Mouse (Mus musculus) forebrain, embryonic 10.5 days (tissue): Measurements from ENCODE around the gene Btd. TPM values are rescaled to one million over a fixed set of nuclear protein-coding genes. Genes with fewer than 3 reads are reported as not detected.
"Not testable (repeated sequence)": the region's sequence is repeated elsewhere in the genome, so short reads cannot be mapped to it uniquely, and the experiment has no call there.

Experiments used
- DNase-seq: peaks from one replicate; pipeline ENCODE4 v3.0.0-alpha.2; 2017; ENCODE audit warnings: low spot score; ENCODE audit errors: extremely low spot score
- H3K27ac ChIP-seq: fragments of 300-500 bp; sonication (generic); 2 replicates; pipeline ENCODE4 v1.5.1; 2016; ENCODE audit warnings: mild to moderate bottlenecking
- H3K27me3 ChIP-seq: fragments of 300-500 bp; sonication (generic); 2 replicates; pipeline ENCODE4 v1.6.1; 2016; ENCODE audit warnings: mild to moderate bottlenecking; ENCODE audit not compliant: poor library complexity, severe bottlenecking
- H3K36me3 ChIP-seq: fragments of 300-500 bp; sonication (generic); replicated peaks from 2 replicates; pipeline ENCODE4 v1.6.1; 2016; ENCODE audit warnings: mild to moderate bottlenecking, moderate library complexity
- H3K4me1 ChIP-seq: fragments of 300-500 bp; sonication (generic); 2 replicates; pipeline ENCODE4 v1.6.1; 2016
- H3K4me3 ChIP-seq: fragments of 300-500 bp; sonication (generic); 2 replicates; pipeline ENCODE4 v1.5.1; 2016; ENCODE audit warnings: mild to moderate bottlenecking, moderate library complexity
- H3K9me3 ChIP-seq: fragments of 300-500 bp; sonication (generic); 2 replicates; pipeline ENCODE4 v1.6.1; 2016; ENCODE audit warnings: mild to moderate bottlenecking, moderate library complexity
- WGBS: fragments of 180-500 bp; shearing (Covaris S2); methylation state at CpG from one replicate; pipeline ENCODE4 v1.1.7; 2016; 5-methylcytosine and 5-hydroxymethylcytosine counted together
- polyA plus RNA-seq: library from polyadenylated mRNA; unstranded; fragments of >200 nt; fragmentation: Nextera tagmentation; extraction: Ambion mirVana; gene quantifications from 2 replicates; pipeline ENCODE4 v1.2.1, GENCODE M21; 2016

Gene Btd
- polyA plus RNA-seq: 11.8 and 13.0 TPM in 2 replicates

DNA sequence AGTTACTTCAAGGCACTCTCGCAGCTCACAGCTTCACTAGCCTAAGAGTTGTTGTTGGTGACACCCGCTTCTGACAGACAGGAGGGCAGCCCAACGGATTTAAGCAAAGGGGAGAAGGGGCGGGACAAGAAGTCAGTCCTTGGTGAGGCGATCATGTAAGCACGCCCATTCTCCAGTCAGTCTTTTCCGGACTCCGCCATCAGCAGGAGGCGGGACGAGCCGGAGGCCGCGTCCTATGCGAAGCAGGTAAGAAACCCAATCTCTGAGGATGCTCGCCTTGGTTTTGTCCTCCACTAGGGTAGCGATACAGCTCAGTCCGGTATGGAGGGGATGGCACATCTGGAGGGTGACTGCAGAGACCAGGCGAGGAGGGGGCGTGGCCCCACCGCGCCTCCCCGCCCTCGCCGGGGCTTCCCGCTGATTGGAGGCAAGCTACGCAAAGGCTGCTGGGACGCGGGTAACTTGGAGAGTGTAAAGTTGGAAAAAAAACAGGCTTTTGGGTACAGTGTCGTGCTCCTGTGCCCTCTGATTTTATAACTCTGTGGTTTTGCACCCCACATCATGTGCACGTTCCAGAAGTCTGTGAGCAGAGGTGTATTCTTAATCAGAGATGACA lies at the start of gene Btd, which contains the start of gene Hacl1:
Gene Btd, plus strand, starts transcription at position 139 of the 616 bp plus-strand sequence.
Gene Hacl1, minus strand, starts transcription at position 397 of the 616 bp plus-strand sequence.
- H3K27me3 ChIP-seq: no peaks in the 10 kb centered on the region
- under 1% methylated on average over 30 of the region's 30 CpGs for WGBS
- peak within 1 kb of the TSS; percentile 90 for H3K27ac ChIP-seq
- H3K36me3 ChIP-seq: no peaks in the 10 kb centered on the region
- peak; percentile 88 for DNase-seq
- peaks cover 17% of the 10 kb centered on the region for H3K4me1 ChIP-seq
- H3K4me3 ChIP-seq: peak within 1 kb of the TSS; percentile 77
- H3K9me3 ChIP-seq: no peaks in the 10 kb centered on the region

DNA sequence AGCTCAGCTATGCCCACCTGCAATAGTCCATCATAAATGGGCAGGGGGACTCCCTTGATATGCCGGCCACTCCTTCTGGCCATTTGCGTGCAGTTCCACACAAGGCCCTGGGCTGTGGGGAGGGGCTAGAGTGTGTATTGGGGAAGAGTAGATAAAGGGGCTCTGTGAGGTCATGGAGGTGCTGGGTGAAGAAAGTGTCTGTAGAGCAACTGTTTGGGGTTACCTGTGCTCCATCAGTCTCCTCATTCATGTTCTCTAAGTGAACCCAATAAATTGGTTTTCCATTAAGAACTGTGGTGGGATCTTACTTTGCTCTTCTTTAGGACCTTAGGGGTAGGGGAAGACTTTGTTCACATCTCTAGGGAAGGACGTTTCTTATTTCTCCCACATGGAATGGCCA lies 49.6 kb upstream of the Btd start, which contains the start of gene Colq:
Gene Colq, minus strand, starts transcription at position 101 of the 400 bp plus-strand sequence.
- Histone ChIP-seq H3K9me3 (no peaks in the 10 kb centered on the region), H3K27ac (no peak within 1 kb of the TSS), H3K4me3 (no peak within 1 kb of the TSS), H3K27me3 (no peaks in the 10 kb centered on the region), H3K36me3 (no peaks in the 10 kb centered on the region), H3K4me1 (no peaks in the 10 kb centered on the region)
- no peak for DNase-seq
- 90% methylated on average over 3 of the region's 3 CpGs for WGBS

DNA sequence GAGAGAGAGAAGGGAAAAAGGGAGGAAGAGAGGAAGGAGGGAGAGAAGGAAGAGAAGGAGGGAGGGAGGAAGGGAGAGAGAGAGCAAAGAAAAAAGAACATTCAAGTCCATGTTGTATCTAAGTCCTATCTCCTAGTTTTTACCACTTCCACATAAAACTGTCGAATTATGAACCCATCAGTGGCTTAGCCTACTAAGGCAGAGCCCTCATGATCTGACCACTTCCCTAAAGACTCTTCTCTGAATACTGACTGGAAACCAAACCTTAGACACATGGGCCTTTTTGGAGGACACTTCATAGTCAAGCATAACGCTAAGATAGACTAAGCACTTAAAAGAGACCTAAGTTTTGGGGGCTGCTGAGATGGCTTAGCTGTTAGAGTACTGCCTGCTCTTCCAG lies 47.8 kb upstream of the Btd start:
- 85% methylated on average over 2 of the region's 2 CpGs for WGBS
- H3K4me3 ChIP-seq: no peak overlapping the region

DNA sequence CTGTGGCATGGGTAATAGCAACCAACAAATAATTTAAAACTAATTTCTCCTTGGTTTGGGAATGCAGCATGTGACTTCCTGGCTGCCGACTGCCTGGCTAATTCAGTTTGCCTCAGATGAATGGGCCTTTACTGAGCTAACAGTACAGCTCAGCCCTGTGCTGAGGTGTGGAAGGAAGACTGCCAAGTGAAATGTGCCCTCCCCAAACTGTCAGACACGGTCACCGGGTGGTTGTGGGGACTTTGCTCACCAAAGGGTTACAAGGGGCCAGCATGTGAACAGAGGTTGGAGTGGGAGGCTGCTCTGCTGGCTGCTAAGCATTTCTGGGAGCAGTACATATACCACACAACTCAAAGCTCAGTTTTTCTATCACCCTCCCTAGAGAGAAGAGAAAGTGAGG lies 46.1 kb upstream of the Btd start:
- Histone ChIP-seq H3K4me1 (no peaks in the 10 kb centered on the region), H3K36me3 (no peaks in the 10 kb centered on the region), H3K27ac (no peak overlapping the region), H3K27me3 (no peaks in the 10 kb centered on the region), H3K4me3 (no peak overlapping the region), H3K9me3 (no peaks in the 10 kb centered on the region)
- DNase-seq: no peak
- 84% methylated on average over 3 of the region's 3 CpGs for WGBS

More for the DNA sequence above, 47.8 kb upstream of the Btd start:
- Histone ChIP-seq H3K9me3 (no peaks in the 10 kb centered on the region), H3K27ac (no peak overlapping the region), H3K27me3 (no peaks in the 10 kb centered on the region), H3K4me1 (no peaks in the 10 kb centered on the region), H3K36me3 (no peaks in the 10 kb centered on the region)
- no peak for DNase-seq

DNA sequence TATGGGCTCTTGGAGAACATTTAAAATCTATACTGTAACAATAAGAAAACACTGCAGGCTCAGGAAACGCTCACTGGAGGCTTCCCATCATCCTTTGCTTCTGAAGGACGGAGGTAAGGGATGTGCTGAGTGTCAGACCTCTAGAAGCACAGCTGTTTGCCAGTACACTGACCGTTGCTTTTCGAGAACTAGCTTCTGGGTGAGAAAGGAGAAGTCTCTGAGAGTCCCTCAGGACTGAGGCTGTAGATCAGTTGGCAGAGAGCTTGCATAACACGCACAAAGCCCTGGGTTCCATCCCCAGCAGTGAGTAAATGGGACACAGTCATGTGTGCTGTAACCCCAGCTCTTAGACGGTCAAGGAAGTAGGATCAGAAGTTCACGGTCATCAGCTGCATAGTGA lies 44.4 kb upstream of the Btd start:
- Histone ChIP-seq H3K9me3 (no peaks in the 10 kb centered on the region), H3K27me3 (no peaks in the 10 kb centered on the region), H3K4me3 (no peak overlapping the region), H3K4me1 (no peaks in the 10 kb centered on the region), H3K36me3 (no peaks in the 10 kb centered on the region), H3K27ac (no peak overlapping the region)
- no peak for DNase-seq
- 86% methylated on average over 7 of the region's 7 CpGs for WGBS

DNA sequence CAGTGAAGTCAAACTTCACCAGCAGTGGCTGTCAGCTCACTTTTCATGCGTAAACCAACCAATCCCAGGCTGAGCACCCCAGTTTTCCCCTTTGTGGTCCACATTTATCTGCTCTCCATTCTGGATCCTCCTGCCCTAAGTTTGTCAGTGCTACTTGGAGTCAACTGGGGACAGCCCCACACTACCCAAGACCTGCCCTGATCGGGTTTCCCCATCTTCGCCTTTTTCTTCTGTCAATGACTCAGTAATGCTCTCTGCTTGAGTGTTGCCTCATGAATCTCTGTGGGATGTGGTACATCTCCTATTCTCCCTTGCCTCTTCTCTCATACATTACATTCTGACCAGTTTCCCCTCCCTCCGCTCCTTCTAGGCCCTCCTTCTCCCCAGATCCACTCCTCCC lies 43.4 kb upstream of the Btd start:
- DNase-seq: no peak
- H3K27me3 ChIP-seq: no peaks in the 10 kb centered on the region
- WGBS: 92% methylated on average over 4 of the region's 4 CpGs
- H3K9me3 ChIP-seq: no peaks in the 10 kb centered on the region
- no peak overlapping the region for H3K27ac ChIP-seq
- no peaks in the 10 kb centered on the region for H3K4me1 ChIP-seq
- H3K4me3 ChIP-seq: no peak overlapping the region
- no peaks in the 10 kb centered on the region for H3K36me3 ChIP-seq

DNA sequence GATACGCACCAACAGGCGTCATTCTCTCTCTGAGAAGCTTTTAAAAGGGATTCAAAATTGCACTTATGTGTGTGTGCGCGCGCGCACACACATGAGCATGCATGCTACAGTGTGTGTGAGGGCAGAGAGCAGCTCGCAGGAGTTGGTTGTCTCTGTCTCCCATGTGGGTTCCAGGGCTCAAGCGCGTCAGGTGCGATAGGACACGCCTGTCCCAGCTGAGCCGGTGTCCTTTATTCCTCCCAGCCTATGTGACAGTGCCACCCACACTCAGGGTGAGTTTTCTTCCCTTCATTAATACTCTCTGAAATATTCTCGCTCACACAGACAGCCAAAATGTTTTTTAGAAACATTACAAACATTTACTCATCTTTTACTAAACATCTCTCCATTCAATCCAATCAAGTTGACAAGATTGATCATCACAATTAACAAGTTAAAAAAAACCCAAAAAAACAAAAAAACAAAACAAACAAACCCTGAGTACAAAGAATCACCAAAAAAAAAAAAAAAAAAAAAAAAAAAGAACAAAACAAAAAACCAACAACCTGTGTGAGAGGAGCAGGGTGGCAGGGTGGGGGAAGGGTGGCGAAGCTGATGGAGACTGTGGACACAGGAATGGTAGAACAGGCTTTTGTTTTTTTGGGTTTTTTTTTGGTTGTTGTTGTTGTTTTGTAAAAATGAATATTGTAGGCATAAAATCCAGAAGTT lies 38.8 kb upstream of the Btd start:
- Histone ChIP-seq H3K4me1 (no peaks in the 10 kb centered on the region), H3K27me3 (no peaks in the 10 kb centered on the region), H3K27ac (no peak overlapping the region), H3K36me3 (no peaks in the 10 kb centered on the region), H3K4me3 (no peak overlapping the region), H3K9me3 (no peaks in the 10 kb centered on the region)
- 93% methylated on average over 14 of the region's 14 CpGs for WGBS
- DNase-seq: no peak

DNA sequence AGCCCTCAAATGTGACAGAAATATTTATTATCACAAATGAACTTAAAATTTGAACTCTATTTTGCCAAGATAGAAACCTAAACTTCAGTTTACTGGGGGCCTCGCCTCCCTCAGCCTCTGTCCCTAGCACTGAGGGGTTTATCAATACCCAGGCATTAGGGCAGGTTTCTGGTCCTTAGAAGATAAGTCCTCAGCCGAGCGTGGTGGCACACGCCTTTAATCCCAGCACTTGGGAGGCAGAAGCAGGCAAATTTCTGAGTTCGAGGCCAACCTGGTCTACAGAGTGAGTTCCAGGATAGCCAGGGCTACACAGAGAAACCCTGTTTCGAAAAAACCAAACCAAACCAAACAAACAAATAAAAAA lies 38.2 kb upstream of the Btd start:
- H3K9me3 ChIP-seq, H3K4me3 ChIP-seq, H3K27ac ChIP-seq, H3K27me3 ChIP-seq, H3K4me1 ChIP-seq, DNase-seq, H3K36me3 ChIP-seq: not testable (repeated sequence)
- 88% methylated on average over 6 of the region's 6 CpGs for WGBS

DNA sequence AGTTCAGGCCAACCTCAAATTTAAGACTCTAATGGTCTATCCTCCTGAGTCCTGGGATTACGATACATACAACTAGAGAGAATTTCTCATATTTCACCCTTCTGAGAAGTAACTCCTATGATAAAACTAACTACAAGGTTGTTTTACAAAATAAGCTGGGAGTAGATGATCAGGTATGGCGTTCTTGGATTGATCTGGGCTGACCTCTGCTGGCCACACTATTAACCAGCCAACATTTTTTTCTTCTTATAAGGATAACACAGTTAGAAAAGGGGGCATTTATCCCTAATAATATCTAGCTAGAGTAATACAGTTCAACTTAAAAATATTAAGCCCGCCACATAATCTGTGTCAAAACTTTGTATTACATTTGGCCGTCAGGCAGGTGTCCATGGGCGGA lies 35.9 kb upstream of the Btd start:
- H3K27ac ChIP-seq: no peak overlapping the region
- H3K4me1 ChIP-seq: no peaks in the 10 kb centered on the region
- H3K9me3 ChIP-seq: no peaks in the 10 kb centered on the region
- H3K4me3 ChIP-seq: no peak overlapping the region
- no peaks in the 10 kb centered on the region for H3K36me3 ChIP-seq
- no peak for DNase-seq
- H3K27me3 ChIP-seq: no peaks in the 10 kb centered on the region
- 87% methylated on average over 5 of the region's 5 CpGs for WGBS

DNA sequence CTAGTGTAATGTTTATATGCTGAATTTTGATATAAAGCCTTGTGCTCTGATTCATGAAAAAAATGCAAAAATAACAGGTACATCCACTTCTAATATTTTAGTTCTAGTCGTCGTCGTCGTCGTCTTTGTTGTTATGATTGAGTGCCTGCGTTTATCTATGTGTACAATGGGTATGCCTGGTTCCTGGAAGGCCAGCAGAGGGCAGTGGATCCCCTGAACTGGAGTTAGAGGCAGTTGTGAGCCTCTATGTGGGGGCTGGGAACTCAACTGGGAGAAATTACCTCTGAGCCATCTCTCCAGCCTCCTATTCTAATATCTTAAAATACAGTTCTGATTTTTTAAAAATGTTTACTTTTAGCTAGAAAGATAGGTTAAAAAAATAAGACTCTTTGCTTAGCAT lies 35.3 kb upstream of the Btd start:
- Histone ChIP-seq H3K36me3 (no peaks in the 10 kb centered on the region), H3K27me3 (no peaks in the 10 kb centered on the region), H3K27ac (no peak overlapping the region), H3K4me1 (no peaks in the 10 kb centered on the region), H3K4me3 (no peak overlapping the region), H3K9me3 (no peaks in the 10 kb centered on the region)
- DNase-seq: no peak
- 53% methylated on average over 6 of the region's 6 CpGs for WGBS

DNA sequence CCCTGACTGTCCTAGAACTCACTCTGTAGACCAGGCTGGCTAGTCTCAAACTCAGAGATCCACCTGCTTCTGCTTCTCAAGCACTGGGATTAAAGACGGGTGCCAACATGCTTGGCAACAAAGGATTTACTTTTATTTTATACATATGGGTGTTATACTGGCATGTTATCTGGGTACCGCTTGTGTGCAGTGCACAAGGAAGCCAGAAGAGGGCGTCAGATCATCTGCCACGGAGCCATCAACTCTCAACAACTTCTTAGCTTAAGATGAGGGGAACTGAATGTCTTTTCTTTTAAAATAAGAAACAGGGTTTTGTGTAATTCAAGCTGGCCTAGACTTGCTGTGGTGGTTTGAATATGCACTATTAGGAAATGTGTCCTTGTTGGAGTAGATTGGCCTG lies 28.8 kb upstream of the Btd start:
- 67% methylated on average over 4 of the region's 4 CpGs for WGBS
- Histone ChIP-seq H3K27ac (no peak overlapping the region), H3K4me1 (no peaks in the 10 kb centered on the region), H3K4me3 (no peak overlapping the region), H3K36me3 (no peaks in the 10 kb centered on the region), H3K27me3 (no peaks in the 10 kb centered on the region), H3K9me3 (no peaks in the 10 kb centered on the region)
- DNase-seq: no peak

DNA sequence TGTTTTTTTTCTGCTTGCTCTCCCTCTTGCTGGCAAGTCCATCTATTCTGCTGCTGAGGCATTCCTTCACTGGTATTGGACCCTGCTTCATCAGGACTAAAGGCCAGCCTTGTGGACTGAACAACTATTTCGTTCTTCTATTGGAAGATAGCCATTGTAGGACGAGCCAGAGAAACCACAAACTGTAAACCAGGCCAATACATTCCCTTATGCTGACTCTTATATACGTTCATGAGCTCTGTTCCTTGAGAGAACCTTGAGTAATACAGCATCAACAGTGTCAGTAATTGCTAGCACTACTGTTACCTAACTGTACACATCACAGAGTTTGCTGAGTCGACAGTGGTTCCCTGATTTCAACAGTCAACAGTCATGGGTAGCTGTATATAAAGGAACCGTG lies 27.2 kb upstream of the Btd start:
- Histone ChIP-seq H3K4me1 (no peaks in the 10 kb centered on the region), H3K9me3 (no peaks in the 10 kb centered on the region), H3K27ac (no peak overlapping the region), H3K36me3 (no peaks in the 10 kb centered on the region), H3K27me3 (no peaks in the 10 kb centered on the region), H3K4me3 (no peak overlapping the region)
- 89% methylated on average over 5 of the region's 5 CpGs for WGBS
- no peak for DNase-seq

DNA sequence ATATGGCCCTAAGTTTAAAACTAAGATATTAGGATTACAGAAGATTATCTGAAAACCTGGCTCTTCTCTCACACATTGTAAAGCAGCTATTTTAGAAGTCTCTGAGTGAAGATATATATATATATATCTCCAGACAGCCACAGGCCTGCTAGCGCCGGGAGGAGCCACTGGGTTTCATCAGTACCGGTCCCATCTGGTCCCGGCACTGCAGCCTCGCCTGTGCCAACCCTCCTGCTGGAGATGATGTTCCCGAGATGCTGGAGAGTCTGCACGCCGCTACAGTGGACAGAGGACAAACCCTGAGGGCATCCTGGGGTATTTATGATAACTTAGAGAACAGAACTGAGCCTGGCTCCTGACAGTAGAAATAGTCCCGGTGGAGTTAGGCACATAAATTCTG lies 23.6 kb upstream of the Btd start:
- Histone ChIP-seq H3K27ac (no peak overlapping the region), H3K27me3 (no peaks in the 10 kb centered on the region), H3K9me3 (no peaks in the 10 kb centered on the region), H3K4me3 (no peak overlapping the region), H3K36me3 (no peaks in the 10 kb centered on the region), H3K4me1 (0 out of 2 replicates have a peak, but pooled peaks cover 2% of the 10 kb centered on the region)
- DNase-seq: no peak
- WGBS: 90% methylated on average over 9 of the region's 9 CpGs
